Mouse (Mus musculus): ENCODE measurements around the gene Zfp663. TPM values are rescaled to one million over a fixed set of nuclear protein-coding genes. Genes with fewer than 3 reads are reported as not detected.

The Zfp663 gene
- total RNA-seq, 2 experiments from 2014 or later: 0.59 to 0.79 TPM

GRCm38 (mm10) chr2:165376001-165376400 is 7.5 kb upstream of the Zfp663 start:
- no peak for DNase-seq (ENCODE audit: extremely low spot score in 1 of 2, low spot score in 2 of 2)
- intact Hi-C loops (cut with DNase I): no loop called here

- no peak for DNase-seq (ENCODE audit: extremely low spot score in 1 of 2, low spot score in 2 of 2)
- intact Hi-C loops (cut with DNase I): no loop called here
Measured at GRCm38 (mm10) chr2:165375478-165375877, 6.9 kb upstream of the Zfp663 start.

DNA sequence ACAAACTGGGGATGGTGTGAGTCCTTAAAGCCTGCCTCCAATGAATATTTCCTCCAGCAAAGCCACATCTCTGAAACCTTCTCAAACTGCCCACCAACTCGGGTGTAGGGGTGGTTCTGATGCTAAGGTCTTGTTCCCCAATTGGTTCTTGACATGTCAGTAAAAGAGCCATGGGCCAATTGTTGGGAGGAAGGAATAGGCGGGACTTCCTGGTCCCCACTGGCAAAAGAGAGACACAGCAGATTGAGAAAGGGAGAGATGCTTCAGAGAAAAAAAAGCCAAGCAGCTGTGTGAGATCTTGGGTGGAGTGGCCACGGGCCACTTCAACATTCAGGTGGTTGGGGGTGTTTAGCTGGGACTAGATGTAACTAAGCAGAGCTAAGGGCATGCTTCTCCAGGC is 2.5 kb upstream of the Zfp663 start:
- intact Hi-C loops (cut with DNase I): no loop called here
- no peak for DNase-seq (ENCODE audit: extremely low spot score in 1 of 2, low spot score in 2 of 2)

- intact Hi-C loops (cut with DNase I): no loop called here
- no peak for DNase-seq (ENCODE audit: extremely low spot score in 1 of 2, low spot score in 2 of 2)
Measured at GRCm38 (mm10) chr2:165370348-165370747, 1.8 kb upstream of the Zfp663 start.

GRCm38 (mm10) chr2:165367868-165368439 is 575 bp downstream of the Zfp663 start:
- intact Hi-C loops (cut with DNase I): no loop called here
- peak in 1 of 2 experiments; percentile 55 for DNase-seq (ENCODE audit: extremely low spot score in 1 of 2, low spot score in 2 of 2)

DNA sequence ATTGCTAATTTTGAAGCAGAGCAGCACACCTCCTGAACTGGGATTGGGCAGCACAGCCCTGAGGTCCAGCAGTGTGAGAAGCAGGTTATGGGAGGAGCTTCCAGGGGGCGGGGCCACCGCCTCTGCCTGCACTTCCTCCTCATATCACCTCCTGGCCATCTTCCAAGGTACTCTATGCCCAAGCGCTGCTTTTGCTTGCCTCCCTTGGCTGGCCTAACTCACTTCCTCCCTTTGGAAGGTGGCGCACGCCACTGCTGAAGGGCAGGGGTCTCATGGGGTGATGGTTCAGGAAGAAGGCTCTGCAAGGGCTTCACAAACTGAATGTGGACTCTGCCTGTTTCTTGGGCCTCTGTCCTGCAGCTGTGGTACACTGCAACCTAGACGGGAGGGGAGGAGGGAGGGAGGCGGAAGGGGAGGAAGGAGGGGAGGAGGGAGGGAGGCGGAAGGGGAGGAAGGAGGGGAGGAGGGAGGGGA is 1.4 kb downstream of the Zfp663 start:
- intact Hi-C loops (cut with DNase I): no loop called here
- peak in 1 of 2 experiments; percentile 48 for DNase-seq (ENCODE audit: extremely low spot score in 1 of 2, low spot score in 2 of 2)

- intact Hi-C loops (cut with DNase I): loop anchor here (5.0 kb wide), 2 partner anchors 77 to 287 kb away; partner anchors contain the start of gene Slc35c2
Measured at GRCm38 (mm10) chr2:165364334-165365091, 4.0 kb downstream of the Zfp663 start.

DNA sequence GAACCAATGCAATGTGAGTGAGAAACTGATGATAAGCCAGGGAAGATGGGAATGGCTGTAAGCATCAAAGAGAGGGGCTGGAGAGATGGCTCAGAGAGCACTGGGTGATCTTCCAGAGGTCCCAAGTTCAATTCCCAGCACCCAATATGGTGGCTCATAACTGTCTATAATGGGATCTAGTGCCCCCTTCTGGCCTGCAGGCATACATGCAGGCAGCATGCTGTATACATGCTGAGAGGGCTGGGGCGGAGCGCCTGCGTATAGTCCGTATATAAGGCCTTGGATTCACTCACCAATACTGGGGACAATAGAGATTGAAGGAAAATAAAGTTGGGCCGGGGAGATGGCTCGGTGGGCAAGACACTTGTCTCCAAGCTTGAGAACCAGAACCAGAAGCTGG is 5.2 kb downstream of the Zfp663 start:
- DNase-seq (ENCODE audit: extremely low spot score in 1 of 2, low spot score in 2 of 2): no peak
- intact Hi-C loops (cut with DNase I): loop anchor here (5.0 kb wide), 2 partner anchors 76 to 286 kb away; partner anchors contain the start of gene Slc35c2

More at GRCm38 (mm10) chr2:165364334-165365091, 4.0 kb downstream of the Zfp663 start:
- peak in 1 of 2 experiments; percentile 76 for DNase-seq (ENCODE audit: extremely low spot score in 1 of 2, low spot score in 2 of 2)

DNA sequence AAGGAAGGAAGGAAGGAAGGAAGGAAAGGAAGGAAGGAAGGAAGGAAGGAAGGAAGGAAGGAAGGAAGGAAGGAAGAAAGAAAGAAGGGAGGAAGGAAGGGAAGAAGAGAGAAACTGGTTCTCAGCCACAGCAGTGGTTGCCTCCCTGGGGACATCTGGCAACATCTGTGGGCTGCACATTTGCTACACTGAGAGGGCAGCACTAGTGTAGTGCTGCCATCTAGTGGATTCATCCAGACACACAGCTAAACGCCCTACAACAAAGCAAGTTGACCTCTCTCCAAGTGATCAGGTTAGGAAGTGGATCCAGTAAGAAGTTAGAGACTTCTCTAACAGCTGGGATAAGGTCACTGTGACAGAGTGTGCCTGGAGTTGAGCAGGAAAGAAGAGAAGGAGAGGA is 7.7 kb downstream of the Zfp663 start:
- peak in 1 of 2 experiments; percentile 69 for DNase-seq (ENCODE audit: extremely low spot score in 1 of 2, low spot score in 2 of 2)
- intact Hi-C loops (cut with DNase I): loop anchor here (5.0 kb wide), 2 partner anchors 74 to 284 kb away; partner anchors contain the start of gene Slc35c2

GRCm38 (mm10) chr2:165351828-165352513 is 16.6 kb downstream of the Zfp663 start:
- intact Hi-C loops (cut with DNase I): no loop called here
- DNase-seq (ENCODE audit: extremely low spot score in 1 of 2, low spot score in 2 of 2): peak in 1 of 2 experiments; percentile 30

DNA sequence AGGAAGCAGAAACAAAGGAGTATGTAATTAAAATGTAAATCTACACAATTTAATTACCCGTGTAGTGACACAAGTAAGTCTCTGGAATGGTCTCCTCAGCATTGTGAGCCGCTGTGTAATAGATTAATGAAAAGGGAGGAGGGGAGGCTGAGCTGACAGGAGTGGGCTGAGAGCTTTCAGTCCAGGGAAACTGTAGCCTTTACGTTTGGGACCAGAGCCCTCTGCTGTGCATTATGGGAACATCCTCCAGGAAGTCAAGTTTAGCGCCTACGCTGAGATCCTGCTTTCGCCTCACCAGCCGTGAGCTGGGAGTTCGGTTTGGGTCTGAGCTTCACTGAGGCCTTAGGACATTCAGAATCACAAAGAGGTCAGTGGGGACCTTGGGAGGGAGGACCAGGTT is 19.1 kb downstream of the Zfp663 start:
- DNase-seq (ENCODE audit: extremely low spot score in 1 of 2, low spot score in 2 of 2): no peak
- intact Hi-C loops (cut with DNase I): no loop called here

DNA sequence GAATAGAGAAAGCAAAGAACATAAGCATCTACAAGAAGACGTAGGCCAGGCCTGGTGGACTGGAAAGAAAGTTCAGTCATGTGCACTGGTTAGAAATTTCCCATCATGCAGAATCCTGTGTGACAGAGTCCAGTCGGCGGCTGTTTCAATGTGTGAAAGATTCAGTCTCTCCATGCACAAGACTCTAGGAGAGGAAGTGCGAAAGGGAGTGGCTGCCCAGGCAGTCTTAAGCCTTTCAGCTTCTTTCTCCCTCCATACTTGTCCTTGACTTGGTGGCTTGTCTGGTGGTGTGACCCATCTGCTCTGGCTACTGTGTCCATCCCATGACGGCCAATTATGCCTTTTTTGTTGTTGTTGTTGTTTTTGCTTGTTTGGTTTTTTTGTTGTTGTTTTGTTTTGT is 22.3 kb downstream of the Zfp663 start:
- intact Hi-C loops (cut with DNase I): no loop called here
- no peak for DNase-seq (ENCODE audit: extremely low spot score in 1 of 2, low spot score in 2 of 2)

DNA sequence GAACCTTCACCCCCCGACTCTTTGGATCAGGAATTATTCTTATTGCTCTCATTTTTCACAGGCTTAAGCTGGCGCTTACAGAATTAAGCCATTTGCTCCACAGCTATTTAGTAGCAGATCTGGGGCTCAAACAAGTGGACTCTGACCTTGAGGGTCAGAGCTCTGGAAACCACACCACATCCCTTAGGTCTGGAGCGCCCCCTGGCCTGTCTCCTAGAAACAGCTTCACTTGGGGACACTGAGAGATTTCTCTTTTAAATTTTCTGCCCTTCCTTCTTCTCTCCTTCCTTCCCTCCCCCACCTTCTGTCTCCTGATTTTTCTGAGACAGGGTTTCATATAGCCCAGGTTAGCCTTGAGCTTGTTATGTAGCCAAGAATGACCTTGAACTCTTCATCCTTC is 31.3 kb downstream of the Zfp663 start:
- peak in 1 of 2 experiments; percentile 64 for DNase-seq (ENCODE audit: extremely low spot score in 1 of 2, low spot score in 2 of 2)
- intact Hi-C loops (cut with DNase I): no loop called here

- intact Hi-C loops (cut with DNase I): no loop called here
- DNase-seq (ENCODE audit: extremely low spot score in 1 of 2, low spot score in 2 of 2): peak in 1 of 2 experiments; percentile 69
Measured at GRCm38 (mm10) chr2:165332610-165333210, 35.8 kb downstream of the Zfp663 start.

- intact Hi-C loops (cut with DNase I): no loop called here
- no peak for DNase-seq (ENCODE audit: extremely low spot score in 1 of 2, low spot score in 2 of 2)
Measured at GRCm38 (mm10) chr2:165329703-165330102, 38.8 kb downstream of the Zfp663 start.

GRCm38 (mm10) chr2:165328746-165329145 is 39.8 kb downstream of the Zfp663 start:
- intact Hi-C loops (cut with DNase I): no loop called here
- DNase-seq (ENCODE audit: extremely low spot score in 1 of 2, low spot score in 2 of 2): no peak

GRCm38 (mm10) chr2:165327386-165327785 is 41.1 kb downstream of the Zfp663 start:
- no peak for DNase-seq (ENCODE audit: extremely low spot score in 1 of 2, low spot score in 2 of 2)
- intact Hi-C loops (cut with DNase I): no loop called here

DNA sequence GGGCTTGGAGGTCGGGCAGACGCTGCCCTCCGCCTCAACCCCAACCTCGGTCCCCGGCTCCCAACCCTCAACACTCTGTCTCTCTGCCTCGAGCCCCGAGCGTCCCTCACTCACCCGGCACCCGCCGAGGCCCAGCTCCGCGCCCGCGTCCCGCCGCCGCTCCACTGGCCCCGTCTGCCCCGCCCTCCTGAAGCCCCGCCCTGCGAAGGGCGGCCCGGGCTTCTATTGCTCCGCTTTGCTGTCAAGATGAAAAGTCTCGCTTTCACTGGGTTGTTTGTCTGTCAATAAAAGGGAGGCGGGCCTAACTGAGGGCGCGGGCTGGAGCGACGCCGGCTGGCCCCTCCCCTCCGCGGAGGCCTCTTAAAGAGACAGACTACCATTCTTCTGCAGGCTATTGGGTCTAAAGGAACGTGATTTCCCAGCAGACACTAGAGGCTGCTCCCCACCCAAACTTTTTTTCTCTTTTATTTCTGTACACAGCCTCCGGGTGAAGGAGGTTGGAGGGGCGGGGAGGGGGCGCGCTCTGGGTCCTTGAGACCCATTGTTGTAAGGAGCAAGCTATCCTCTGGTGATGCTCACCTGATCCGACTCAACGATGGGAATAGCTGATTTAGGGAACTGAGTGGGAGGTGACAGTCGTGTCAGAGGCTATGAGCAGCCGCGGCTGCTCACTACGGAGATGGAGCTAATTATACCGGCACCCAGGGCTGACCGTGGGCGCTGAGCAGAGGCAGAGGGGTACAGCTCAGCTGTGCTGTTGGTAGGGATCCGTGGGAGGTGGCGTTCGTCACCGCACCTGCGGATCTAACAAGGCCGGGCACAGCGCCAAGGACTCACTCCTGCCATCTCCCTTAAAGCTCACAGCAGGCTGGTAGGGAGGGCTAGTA is 42.0 kb downstream of the Zfp663 start, which contains the start of gene Elmo2:
TSS of gene Elmo2 (minus strand) at position 176 of the 887 bp plus-strand sequence.
- intact Hi-C loops (cut with DNase I): no loop called here

More for the DNA sequence above, 42.0 kb downstream of the Zfp663 start, which contains the start of gene Elmo2:
- DNase-seq (ENCODE audit: extremely low spot score in 1 of 2, low spot score in 2 of 2): peak; percentile 98
